Mouse (Mus musculus) heart, postnatal 0 days (tissue): ENCODE data around the gene Sowahb. TPM values are rescaled to one million over a fixed set of nuclear protein-coding genes. Genes with fewer than 3 reads are reported as not detected.

Experiments used
- ATAC-seq: fragments of 200-750 bp; cut with Nextera tagmentation; 2 replicates; pipeline ENCODE4 v1.8.0; 2017; ENCODE audit warnings: low read depth, moderate number of reproducible peaks, moderate library complexity; ENCODE audit not compliant: insufficient read depth
- DNase-seq: peaks from one replicate; pipeline ENCODE4 v3.0.0-alpha.2; 2016; ENCODE audit warnings: low spot score
- H3K27ac ChIP-seq: fragments of 300-500 bp; sonication (generic); 2 replicates; pipeline ENCODE4 v1.5.1; 2014; ENCODE audit warnings: low read depth, mild to moderate bottlenecking
- H3K27me3 ChIP-seq: fragments of 300-500 bp; sonication (generic); 2 replicates; pipeline ENCODE4 v1.6.1; 2014; ENCODE audit warnings: low read length, mixed read lengths; ENCODE audit not compliant: control insufficient read depth, insufficient read depth
- H3K36me3 ChIP-seq: fragments of 300-500 bp; sonication (generic); replicated peaks from 2 replicates; pipeline ENCODE4 v1.6.1; 2014; ENCODE audit warnings: low read length, mixed read lengths; ENCODE audit not compliant: control insufficient read depth, insufficient read depth
- H3K4me1 ChIP-seq: fragments of 300-500 bp; sonication (generic); 2 replicates; pipeline ENCODE4 v1.6.1; 2014; ENCODE audit warnings: antibody characterized with exemption; ENCODE audit not compliant: control insufficient read depth, insufficient read depth
- H3K4me2 ChIP-seq: fragments of 300-500 bp; sonication (generic); 2 replicates; pipeline ENCODE4 v1.6.1; 2014; ENCODE audit warnings: low read depth, mild to moderate bottlenecking, low read length, moderate library complexity
- H3K4me3 ChIP-seq: fragments of 300-500 bp; sonication (generic); 2 replicates; pipeline ENCODE4 v1.5.1; 2014; ENCODE audit warnings: low read depth, low read length
- H3K9ac ChIP-seq: fragments of 300-500 bp; sonication (generic); replicated peaks from 2 replicates; pipeline ENCODE4 v1.6.1; 2014; ENCODE audit warnings: low read depth, low read length, mixed read lengths
- H3K9me3 ChIP-seq: fragments of 300-500 bp; sonication (generic); replicated peaks from 2 replicates; pipeline ENCODE4 v1.6.1; 2016; ENCODE audit warnings: low read length; ENCODE audit not compliant: control insufficient read depth
- CTCF ChIP-seq: IDR thresholded peaks from 2 replicates; pipeline ENCODE4 v1.5.1; 2016; ENCODE audit warnings: antibody characterized with exemption, control low read depth, low read depth
- EP300 ChIP-seq: IDR thresholded peaks from 2 replicates; pipeline ENCODE4 v1.6.1; 2016; ENCODE audit warnings: antibody characterized with exemption, low read depth
- WGBS: fragments of 180-500 bp; shearing (Covaris S2); extraction: QIAGEN DNeasy Blood & Tissue Kit; methylation state at CpG from one replicate; pipeline ENCODE4 v1.1.7; 2014; 5-methylcytosine and 5-hydroxymethylcytosine counted together
- polyA plus RNA-seq: library from polyadenylated mRNA; unstranded; fragments of >200 nt; fragmentation: Nextera tagmentation; extraction: Ambion mirVana; gene quantifications from 2 replicates; pipeline ENCODE4 v1.2.1, GENCODE M21; 2015
- total RNA-seq: library from RNA; depleted of rRNA; stranded (reverse); fragments of >200 nt; gene quantifications from 2 replicates; pipeline ENCODE4 v1.2.3, GENCODE M21; 2014; ENCODE audit warnings: low replicate concordance

Sowahb gene
- total and polyA plus RNA-seq, 2 experiments from 2014 or later, result not detected

- H3K4me2 ChIP-seq, result no peak overlapping the region
- no peaks in the 10 kb centered on the region for H3K4me1 ChIP-seq
- no peak for DNase-seq
- no peak for ATAC-seq
- H3K27ac ChIP-seq, result no peak overlapping the region
- H3K9ac ChIP-seq, result no peak overlapping the region
- H3K4me3 ChIP-seq, result no peak overlapping the region
- TF ChIP-seq EP300 (no peak), CTCF (0 out of 2 replicates have a peak, but pooled peaks have one; percentile 5)
- H3K9me3 ChIP-seq, result no peaks in the 10 kb centered on the region
- 44% methylated on average over 8 of the region's 8 CpGs for WGBS
- H3K36me3 ChIP-seq, result no peaks in the 10 kb centered on the region
- no peaks in the 10 kb centered on the region for H3K27me3 ChIP-seq
Observed at GRCm38 (mm10) chr5:93053606-93054397, 9.0 kb upstream of the Sowahb start.

GRCm38 (mm10) chr5:93051951-93052350 lies 7.1 kb upstream of the Sowahb start:
- TF ChIP-seq EP300 (no peak), CTCF (no peak)
- H3K9ac ChIP-seq, result no peak overlapping the region
- H3K27me3 ChIP-seq, result peaks cover 12% of the 10 kb centered on the region
- no peak overlapping the region for H3K27ac ChIP-seq
- no peak for DNase-seq
- H3K9me3 ChIP-seq, result no peaks in the 10 kb centered on the region
- ATAC-seq, result no peak
- no peaks in the 10 kb centered on the region for H3K36me3 ChIP-seq
- WGBS, result 68% methylated on average over 9 of the region's 9 CpGs
- no peak overlapping the region for H3K4me2 ChIP-seq
- H3K4me1 ChIP-seq, result no peaks in the 10 kb centered on the region
- H3K4me3 ChIP-seq, result no peak overlapping the region

- TF ChIP-seq EP300 (no peak), CTCF (no peak)
- Histone ChIP-seq H3K4me1 (no peaks in the 10 kb centered on the region), H3K9me3 (no peaks in the 10 kb centered on the region), H3K4me3 (no peak overlapping the region), H3K4me2 (no peak overlapping the region), H3K27me3 (peaks cover 18% of the 10 kb centered on the region), H3K36me3 (no peaks in the 10 kb centered on the region), H3K27ac (no peak overlapping the region), H3K9ac (no peak overlapping the region)
- ATAC-seq (no peak), DNase-seq (no peak)
- 53% methylated on average over 5 of the region's 5 CpGs for WGBS
Observed at GRCm38 (mm10) chr5:93051041-93051440, 6.2 kb upstream of the Sowahb start.

- DNase-seq (no peak), ATAC-seq (no peak)
- Histone ChIP-seq H3K9me3 (no peaks in the 10 kb centered on the region), H3K27ac (no peak overlapping the region), H3K36me3 (no peaks in the 10 kb centered on the region), H3K4me3 (no peak overlapping the region), H3K4me2 (no peak overlapping the region), H3K9ac (no peak overlapping the region), H3K27me3 (peaks cover 29% of the 10 kb centered on the region), H3K4me1 (0 out of 2 replicates have a peak, but pooled peaks cover under 1% of the 10 kb centered on the region)
- 90% methylated on average over 1 of the region's 1 CpGs for WGBS
- TF ChIP-seq CTCF, result no peak
- TF ChIP-seq EP300, result no peak
Observed at GRCm38 (mm10) chr5:93049971-93050370, 5.1 kb upstream of the Sowahb start.

- H3K27ac ChIP-seq, result no peak overlapping the region
- peaks cover 13% of the 10 kb centered on the region for H3K4me1 ChIP-seq
- H3K4me3 ChIP-seq, result no peak overlapping the region
- TF ChIP-seq CTCF (no peak), EP300 (no peak)
- no peaks in the 10 kb centered on the region for H3K9me3 ChIP-seq
- peaks cover 42% of the 10 kb centered on the region for H3K27me3 ChIP-seq
- DNase-seq, result no peak
- no peaks in the 10 kb centered on the region for H3K36me3 ChIP-seq
- 58% methylated on average over 13 of the region's 13 CpGs for WGBS
- no peak overlapping the region for H3K4me2 ChIP-seq
- H3K9ac ChIP-seq, result no peak overlapping the region
- ATAC-seq, result no peak
Observed at GRCm38 (mm10) chr5:93048481-93049240, 3.8 kb upstream of the Sowahb start.
